Mouse (Mus musculus): Measurements from ENCODE around the gene Coro7.

DNA sequence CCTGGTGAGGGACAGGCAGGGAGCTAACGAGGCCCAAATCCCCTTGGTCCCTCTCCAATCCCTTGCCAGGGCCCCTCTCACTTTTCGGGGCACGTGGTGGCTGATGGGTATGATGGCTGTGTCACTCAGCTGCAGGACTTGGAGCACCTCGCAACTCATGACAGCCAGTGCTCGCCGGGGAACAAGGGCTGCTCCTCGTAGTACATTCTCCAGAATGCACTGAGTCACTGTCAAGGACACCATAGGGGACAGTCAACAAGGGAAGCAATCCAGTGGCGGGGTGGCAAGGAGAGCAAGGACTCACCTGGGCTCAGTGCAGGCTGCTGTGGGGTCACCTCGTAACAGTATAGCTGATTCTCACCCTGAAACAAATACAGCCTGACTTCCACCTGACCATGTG lies 44.9 kb downstream of the Coro7 start:
- TF ChIP-seq POLR2A (IDR thresholded peaks at IDR 0.05; ENCODE audit: extremely low read depth, insufficient read depth, low read length) (no peak), CTCF (IDR thresholded peaks at IDR 0.05; ENCODE audit: low read depth, low read length) (no peak)
